Mouse (Mus musculus) splenic B cell, adult 2 months (primary cell): ENCODE measurements around the gene Nktr.

ENCODE experiments used
- DNase-seq: peaks from one replicate; pipeline ENCODE4 v3.0.0-alpha.2; 2011; ENCODE audit warnings: low read depth, low spot score
- H3K27me3 ChIP-seq: 2 replicates; pipeline ENCODE4 v1.6.1; 2012; ENCODE audit warnings: mild to moderate bottlenecking, low read length, moderate library complexity, mixed read lengths; ENCODE audit not compliant: control insufficient read depth, poor library complexity, insufficient read depth, severe bottlenecking
- H3K36me3 ChIP-seq: 2 replicates; pipeline ENCODE4 v1.6.1; 2012; ENCODE audit warnings: mild to moderate bottlenecking, low read length, moderate library complexity, mixed read lengths; ENCODE audit not compliant: control insufficient read depth, poor library complexity, insufficient read depth, severe bottlenecking

Gene Nktr

GRCm38 (mm10) chr9:121798887-121799520 is 80.0 kb downstream of the Nktr start:
- Histone ChIP-seq H3K27me3 (no peaks in the 10 kb centered on the region), H3K36me3 (no peaks in the 10 kb centered on the region)
- DNase-seq, result no peak

- DNase-seq, result no peak
- H3K27me3 ChIP-seq, result no peaks in the 10 kb centered on the region
- H3K36me3 ChIP-seq, result no peaks in the 10 kb centered on the region
These were observed 83.8 kb downstream of the Nktr start for GRCm38 (mm10) chr9:121802747-121803146.
